Comparison of ENCODE assay signal across 29 mouse cellular contexts in the genomic region with DNA sequence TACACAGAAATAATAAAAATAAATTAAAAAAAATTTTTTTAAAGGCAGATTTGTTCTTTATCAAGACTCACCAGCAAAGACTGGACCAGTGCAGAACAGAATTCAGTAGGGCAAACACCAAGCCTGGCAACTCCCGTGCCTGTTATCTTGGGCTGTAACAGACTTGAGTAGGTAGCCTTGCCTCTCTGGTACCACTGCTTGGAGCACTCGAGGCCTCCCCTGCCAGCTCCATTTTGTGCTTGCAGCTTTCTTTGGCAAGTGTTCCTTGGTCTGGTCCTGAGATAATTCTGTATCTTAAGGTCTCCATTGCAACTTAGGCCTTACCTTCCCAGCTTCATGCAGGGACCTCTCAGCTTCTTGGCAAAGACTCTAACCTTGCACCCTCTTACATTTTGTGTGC. TPM values are rescaled to one million over a fixed set of nuclear protein-coding genes. Genes with fewer than 3 reads are reported as not detected.
"Had no signal": no experiment of that assay in that cellular context is flagged by ENCODE, and none has a peak within 500 bp of the region (broad histone marks: within the 10 kb centered on the region; RNA-seq: fewer than 3 reads in every experiment).

No protein-coding gene starts in this region.

- H3K9me3 ChIP-seq: megakaryocyte, embryonic 14.5 days; midbrain, embryonic 12.5 days; neural tube, embryonic 13.5 days; stomach, embryonic 15.5 days had no signal

- ATAC-seq: inflammation-experienced regulatory T-cells, adult 6 months; intestine, embryonic 16.5 days; liver, postnatal 0 days; lung, postnatal 0 days; midbrain, embryonic 16.5 days had no signal

- H3K27ac ChIP-seq: liver, embryonic 14.5 days; macrophage; midbrain, embryonic 12.5 days; neural tube, embryonic 13.5 days; stomach, embryonic 15.5 days had no signal

- H3K9ac ChIP-seq: liver, embryonic 14.5 days; liver, postnatal 0 days; lung, embryonic 14.5 days; midbrain, embryonic 12.5 days; neural tube, embryonic 13.5 days; stomach, embryonic 15.5 days had no signal

- DNase-seq: kidney, adult 18-20 months; kidney, postnatal 10 days; kidney, postnatal 36 days; left cerebral cortex, postnatal 4 days; liver, postnatal 0 days; lung, embryonic 14.5 days; retina, postnatal 1 day; right cerebral cortex, postnatal 25 days; spleen, adult 18-20 months; thymus, postnatal 25 days had no signal

- H3K4me2 ChIP-seq: lung, embryonic 14.5 days; midbrain, embryonic 12.5 days; neural tube, embryonic 13.5 days; stomach, embryonic 15.5 days had no signal

- H3K4me3 ChIP-seq: megakaryocyte, embryonic 14.5 days; midbrain, embryonic 12.5 days; myocyte; neural tube, embryonic 13.5 days; stomach, embryonic 15.5 days had no signal

- H3K27me3 ChIP-seq: megakaryocyte, embryonic 14.5 days; neural tube, embryonic 13.5 days; stomach, embryonic 15.5 days had no signal

RNA-seq across cellular contexts. Expression of a gene that starts 54.3 kb away (rescaled TPM):
- total RNA-seq: layer of hippocampus, adult 8-10 months; layer of hippocampus, postnatal 14 days; left cerebral cortex, adult 8-10 months; left cerebral cortex, postnatal 14 days; left cerebral cortex, postnatal 4 days; monocyte, adult 5-6 weeks; neutrophil, adult 5-6 weeks had no signal
- polyA plus RNA-seq: inflammation-experienced regulatory T-cells, adult 6 months; intestine, embryonic 16.5 days; kidney, embryonic 14.5 days; limb, embryonic 14.5 days; liver, embryonic 14.5 days; liver, postnatal 0 days; lung, embryonic 14.5 days; lung, postnatal 0 days; macrophage; midbrain, embryonic 12.5 days; midbrain, embryonic 16.5 days; myocyte; neural tube, embryonic 13.5 days had no signal
